Mouse (Mus musculus): ENCODE measurements around the gene Dip2c.

- TF ChIP-seq ZC3H11A (IDR thresholded peaks at IDR 0.05; ENCODE audit: borderline replicate concordance, low read depth, low read length) (no peak), CHD2 (IDR thresholded peaks at IDR 0.05; ENCODE audit: low read depth, low read length) (no peak), HCFC1 (IDR thresholded peaks at IDR 0.05; ENCODE audit: borderline replicate concordance, insufficient read depth, low read length) (no peak), ZNF384 (IDR thresholded peaks at IDR 0.05; ENCODE audit: low read depth, low read length) (no peak), MAFK (IDR thresholded peaks at IDR 0.05; ENCODE audit: insufficient read depth, low read depth, low read length) (no peak)
These were observed 407.0 kb downstream of the Dip2c start for GRCm38 (mm10) chr13:9683280-9683679.

All from ES-E14 (cell line).